Mouse (Mus musculus): Measurements from ENCODE around the gene Gm20388. TPM values are rescaled to one million over a fixed set of nuclear protein-coding genes. Genes with fewer than 3 reads are reported as not detected.
A peak's percentile ranks its signal among the peaks of the same experiment; 100 is the strongest.

The Gm20388 gene
- polyA plus RNA-seq, 1 experiment from 2014 or later = 4.4 TPM

- Histone ChIP-seq H3K4me3 (replicated peaks) (no peak overlapping the region), H3K9ac (replicated peaks) (no peak overlapping the region), H3K9me3 (no peaks in the 10 kb centered on the region), H3K4me2 (replicated peaks) (no peak overlapping the region), H3K36me3 (no peaks in the 10 kb centered on the region), H3K27me3 (peaks cover 4% of the 10 kb centered on the region; the same call in 1 of the 2 replicates), H3K4me1 (replicated peaks) (peaks cover 62% of the 10 kb centered on the region), H3K27ac (peak overlapping the region; percentile 39; the same call in 1 of the 2 replicates)
- WGBS = 81% methylated on average over 19 of the region's 19 CpGs
- no peak for ATAC-seq
Observed at GRCm38 (mm10) chr8:120268541-120268980, 357.9 kb downstream of the Gm20388 start.

GRCm38 (mm10) chr8:120270449-120270848 is 359.8 kb downstream of the Gm20388 start:
- Histone ChIP-seq H3K9ac (replicated peaks) (no peak overlapping the region), H3K27ac (no peak overlapping the region), H3K4me1 (replicated peaks) (peaks cover 53% of the 10 kb centered on the region), H3K27me3 (peaks cover 4% of the 10 kb centered on the region; the same call in 1 of the 2 replicates), H3K4me2 (replicated peaks) (no peak overlapping the region), H3K9me3 (no peaks in the 10 kb centered on the region), H3K36me3 (no peaks in the 10 kb centered on the region), H3K4me3 (replicated peaks) (no peak overlapping the region)
- 59% methylated on average over 13 of the region's 13 CpGs for WGBS
- 0 out of 2 replicates have a peak, but pooled peaks have one; percentile 18 for ATAC-seq

- ATAC-seq = no peak
- no peaks in the 10 kb centered on the region for H3K9me3 ChIP-seq
- WGBS = 89% methylated on average over 4 of the region's 4 CpGs
Observed at GRCm38 (mm10) chr8:120273430-120273829, 362.8 kb downstream of the Gm20388 start.

DNA sequence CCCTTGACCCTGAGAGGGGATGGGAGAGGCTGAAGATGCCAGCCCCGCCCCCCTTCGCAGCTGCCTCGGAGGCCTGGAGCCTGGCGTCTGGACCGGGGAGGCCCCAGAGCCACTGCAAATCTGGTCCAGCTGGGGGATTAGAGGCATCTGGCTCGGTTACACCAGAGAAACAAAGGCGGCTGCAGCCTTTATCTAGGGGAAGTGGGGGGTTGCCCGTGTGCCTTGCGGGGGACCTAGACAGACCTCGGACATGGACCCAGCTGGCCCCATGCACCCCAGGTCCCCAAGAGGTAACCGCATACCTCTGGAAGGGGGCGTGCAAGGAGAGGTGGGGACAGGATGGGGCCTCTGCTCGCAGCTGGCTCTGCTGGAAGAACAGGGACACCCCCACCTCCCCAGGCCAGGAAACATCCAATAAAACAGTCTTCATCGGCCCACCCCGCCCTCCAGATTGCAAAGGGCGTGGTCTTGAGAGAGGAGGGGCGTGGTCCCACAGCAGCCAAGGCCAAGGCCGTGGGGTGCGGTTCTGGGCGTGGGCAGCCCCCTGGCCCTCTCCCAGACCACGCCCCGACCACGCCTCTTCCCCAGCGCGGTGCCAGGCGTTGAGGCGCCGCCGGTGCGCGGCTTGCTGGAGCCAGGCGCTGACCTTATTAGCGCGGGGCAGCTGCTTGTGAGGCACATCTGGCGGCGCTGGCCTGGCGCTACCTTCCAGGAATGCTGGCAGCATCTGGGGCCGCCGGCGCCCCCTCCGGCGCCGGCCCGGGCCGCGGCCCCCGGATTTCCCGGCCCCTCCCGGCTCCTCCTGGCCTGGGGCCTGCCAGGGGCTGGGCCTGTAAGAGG is 365.6 kb downstream of the Gm20388 start:
- Histone ChIP-seq H3K4me3 (replicated peaks) (peak overlapping the region; percentile 32), H3K36me3 (no peaks in the 10 kb centered on the region), H3K4me1 (replicated peaks) (peaks cover 46% of the 10 kb centered on the region), H3K9ac (replicated peaks) (peak overlapping the region; percentile 67), H3K4me2 (replicated peaks) (peak overlapping the region; percentile 65), H3K27ac (peak overlapping the region; percentile 83), H3K27me3 (peaks cover 24% of the 10 kb centered on the region), H3K9me3 (no peaks in the 10 kb centered on the region)
- ATAC-seq = peak; percentile 76
- 1% methylated on average over 49 of the region's 49 CpGs for WGBS

More at GRCm38 (mm10) chr8:120273430-120273829, 362.8 kb downstream of the Gm20388 start:
- Histone ChIP-seq H3K36me3 (no peaks in the 10 kb centered on the region), H3K4me3 (replicated peaks) (no peak overlapping the region), H3K27ac (no peak overlapping the region), H3K27me3 (peaks cover 9% of the 10 kb centered on the region), H3K4me2 (replicated peaks) (no peak overlapping the region), H3K4me1 (replicated peaks) (peaks cover 55% of the 10 kb centered on the region), H3K9ac (replicated peaks) (no peak overlapping the region)

- 12% methylated on average over 16 of the region's 16 CpGs for WGBS
- Histone ChIP-seq H3K9ac (replicated peaks) (peak overlapping the region; percentile 67), H3K27ac (peak overlapping the region; percentile 83), H3K4me1 (replicated peaks) (peaks cover 52% of the 10 kb centered on the region), H3K36me3 (no peaks in the 10 kb centered on the region), H3K27me3 (peaks cover 24% of the 10 kb centered on the region), H3K4me3 (replicated peaks) (peak overlapping the region; percentile 32), H3K4me2 (replicated peaks) (peak overlapping the region; percentile 65), H3K9me3 (no peaks in the 10 kb centered on the region)
- ATAC-seq = no peak
Observed at GRCm38 (mm10) chr8:120276891-120277426, 366.3 kb downstream of the Gm20388 start.

- peaks cover 24% of the 10 kb centered on the region for H3K27me3 ChIP-seq
- no peak overlapping the region for H3K9ac ChIP-seq (replicated peaks)
- H3K4me3 ChIP-seq (replicated peaks) = no peak overlapping the region
- no peaks in the 10 kb centered on the region for H3K9me3 ChIP-seq
- H3K4me1 ChIP-seq (replicated peaks) = peaks cover 61% of the 10 kb centered on the region
- no peak overlapping the region for H3K4me2 ChIP-seq (replicated peaks)
- 89% methylated on average over 14 of the region's 14 CpGs for WGBS
- no peaks in the 10 kb centered on the region for H3K36me3 ChIP-seq
- no peak overlapping the region for H3K27ac ChIP-seq
- ATAC-seq = no peak
Observed at GRCm38 (mm10) chr8:120278009-120278408, 367.4 kb downstream of the Gm20388 start.

DNA sequence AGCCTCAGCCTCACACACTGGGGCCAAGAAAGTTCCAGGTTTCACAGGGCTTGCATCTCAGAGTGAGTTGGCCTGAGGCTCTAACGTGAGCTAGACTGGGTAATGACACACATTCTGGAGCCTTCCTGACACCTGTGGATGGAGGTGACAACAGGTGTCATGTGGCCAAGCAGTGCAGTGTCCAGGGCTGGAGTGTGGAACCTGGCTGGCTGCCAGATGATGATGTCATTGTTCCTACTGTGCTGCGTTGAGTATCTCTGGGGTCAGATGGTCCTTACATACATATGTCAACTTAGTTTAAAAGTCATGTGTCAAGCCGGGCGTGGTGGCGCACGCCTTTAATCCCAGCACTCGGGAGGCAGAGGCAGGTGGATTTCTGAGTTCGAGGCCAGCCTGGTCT is 368.8 kb downstream of the Gm20388 start:
- 88% methylated on average over 8 of the region's 8 CpGs for WGBS
- Histone ChIP-seq H3K4me1 (replicated peaks) (peaks cover 75% of the 10 kb centered on the region), H3K4me3 (replicated peaks) (no peak overlapping the region), H3K9ac (replicated peaks) (no peak overlapping the region), H3K9me3 (no peaks in the 10 kb centered on the region), H3K36me3 (no peaks in the 10 kb centered on the region), H3K27ac (no peak overlapping the region), H3K27me3 (peaks cover 24% of the 10 kb centered on the region), H3K4me2 (replicated peaks) (no peak overlapping the region)
- ATAC-seq = no peak

GRCm38 (mm10) chr8:120281487-120281886 is 370.8 kb downstream of the Gm20388 start:
- Histone ChIP-seq H3K4me3 (replicated peaks) (no peak overlapping the region), H3K9ac (replicated peaks) (no peak overlapping the region), H3K36me3 (no peaks in the 10 kb centered on the region), H3K4me2 (replicated peaks) (no peak overlapping the region), H3K27me3 (peaks cover 24% of the 10 kb centered on the region), H3K27ac (0 out of 2 replicates have a peak overlapping the region, but pooled peaks have one; percentile 2), H3K9me3 (no peaks in the 10 kb centered on the region), H3K4me1 (replicated peaks) (peaks cover 78% of the 10 kb centered on the region)
- peak; percentile 62; the same call in 1 of the 2 replicates for ATAC-seq
- WGBS = 20% methylated on average over 4 of the region's 4 CpGs

GRCm38 (mm10) chr8:120282465-120282864 is 371.8 kb downstream of the Gm20388 start:
- 42% methylated on average over 5 of the region's 5 CpGs for WGBS
- peak overlapping the region; percentile 49 for H3K9ac ChIP-seq (replicated peaks)
- peak overlapping the region; percentile 35; the same call in 1 of the 2 replicates for H3K27ac ChIP-seq

DNA sequence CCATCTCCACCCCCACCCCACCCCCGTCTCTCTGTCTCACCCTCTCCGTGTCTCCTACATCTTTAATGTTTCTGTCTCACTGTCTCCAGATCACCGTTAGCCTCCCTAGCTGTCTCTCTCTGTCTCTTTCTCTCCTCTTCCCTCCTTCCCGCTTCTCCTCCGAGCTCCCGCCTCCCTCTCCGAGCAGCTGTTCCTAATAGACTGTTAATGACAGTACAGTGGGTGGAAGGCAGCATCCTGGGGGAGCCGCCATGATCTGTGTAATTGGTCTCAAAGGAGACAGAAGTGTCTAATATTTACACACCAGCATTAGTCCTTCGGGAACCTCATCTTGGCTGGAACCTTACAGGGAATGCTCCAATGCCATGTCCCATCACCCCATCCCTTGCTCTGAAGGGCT is 373.6 kb downstream of the Gm20388 start:
- Histone ChIP-seq H3K9me3 (no peaks in the 10 kb centered on the region), H3K9ac (replicated peaks) (peak overlapping the region; percentile 41), H3K27me3 (peaks cover 7% of the 10 kb centered on the region), H3K4me1 (replicated peaks) (peaks cover 78% of the 10 kb centered on the region), H3K36me3 (no peaks in the 10 kb centered on the region), H3K4me3 (replicated peaks) (no peak overlapping the region), H3K27ac (peak overlapping the region; percentile 68), H3K4me2 (replicated peaks) (no peak overlapping the region)
- 28% methylated on average over 9 of the region's 9 CpGs for WGBS
- ATAC-seq = no peak

More at GRCm38 (mm10) chr8:120282465-120282864, 371.8 kb downstream of the Gm20388 start:
- Histone ChIP-seq H3K27me3 (peaks cover 21% of the 10 kb centered on the region), H3K36me3 (no peaks in the 10 kb centered on the region), H3K4me3 (replicated peaks) (no peak overlapping the region), H3K4me2 (replicated peaks) (no peak overlapping the region), H3K9me3 (no peaks in the 10 kb centered on the region), H3K4me1 (replicated peaks) (peaks cover 71% of the 10 kb centered on the region)
- no peak for ATAC-seq

- Histone ChIP-seq H3K9me3 (no peaks in the 10 kb centered on the region), H3K9ac (replicated peaks) (peak overlapping the region; percentile 41), H3K4me1 (replicated peaks) (peaks cover 85% of the 10 kb centered on the region), H3K4me3 (replicated peaks) (no peak overlapping the region), H3K4me2 (replicated peaks) (no peak overlapping the region), H3K36me3 (no peaks in the 10 kb centered on the region), H3K27ac (peak overlapping the region; percentile 68), H3K27me3 (peaks cover 6% of the 10 kb centered on the region; the same call in 1 of the 2 replicates)
- WGBS = 45% methylated on average over 3 of the region's 3 CpGs
- no peak for ATAC-seq
Observed at GRCm38 (mm10) chr8:120285033-120285432, 374.4 kb downstream of the Gm20388 start.

DNA sequence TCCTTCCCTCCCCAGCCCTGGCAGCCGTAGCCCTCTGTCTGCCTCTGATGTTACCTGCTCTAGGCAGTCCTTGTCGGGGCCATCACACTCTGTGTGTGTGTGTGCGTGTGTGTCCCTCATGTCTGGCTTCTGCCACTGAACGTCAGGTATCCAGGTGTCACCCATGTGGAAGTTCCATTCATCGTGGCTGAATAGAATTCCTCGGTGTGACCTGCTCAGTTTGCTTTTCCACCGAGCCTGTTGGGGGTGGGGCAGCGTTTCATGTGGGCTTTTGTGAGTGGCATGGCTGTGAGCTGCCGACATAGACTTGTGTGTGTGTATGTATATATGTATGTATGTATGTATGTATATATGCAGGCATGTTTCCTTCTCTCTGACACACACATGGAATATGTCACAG is 375.2 kb downstream of the Gm20388 start:
- H3K36me3 ChIP-seq = no peaks in the 10 kb centered on the region
- no peak overlapping the region for H3K4me2 ChIP-seq (replicated peaks)
- 66% methylated on average over 9 of the region's 9 CpGs for WGBS
- no peak overlapping the region for H3K9ac ChIP-seq (replicated peaks)
- 0 out of 2 replicates have a peak overlapping the region, but pooled peaks have one; percentile 68 for H3K27ac ChIP-seq
- no peaks in the 10 kb centered on the region for H3K9me3 ChIP-seq
- 0 out of 2 replicates have a peak, but pooled peaks cover under 1% of the 10 kb centered on the region for H3K27me3 ChIP-seq
- H3K4me3 ChIP-seq (replicated peaks) = no peak overlapping the region
- peaks cover 88% of the 10 kb centered on the region for H3K4me1 ChIP-seq (replicated peaks)
- ATAC-seq = no peak

Data from midbrain, embryonic 13.5 days (tissue).